Mouse (Mus musculus) MEL (cell line): ENCODE results near the gene Clock. TPM values are rescaled to one million over a fixed set of nuclear protein-coding genes. Genes with fewer than 3 reads are reported as not detected.

Experiments
- DNase-seq: peaks from one replicate; pipeline ENCODE4 v3.0.0; 2011; ENCODE audit warnings: low read depth, low spot score
- H3K27ac ChIP-seq: 2 replicates; pipeline ENCODE4 v1.5.1; 2012; ENCODE audit warnings: low read depth, mild to moderate bottlenecking, control low read depth, low read length, moderate library complexity; ENCODE audit not compliant: control insufficient read depth
- H3K27me3 ChIP-seq, 2 experiments: fragments of 150-350 bp in 1 of 2; sonication (generic) in 1 of 2; 2 replicates each; pipeline ENCODE4 v1.6.1; 2012; ENCODE audit warnings: low read length in 2 of 2, mild to moderate bottlenecking in 2 of 2, improper control_type of control experiment in 1 of 2, moderate library complexity in 1 of 2; ENCODE audit not compliant: insufficient read depth in 2 of 2, control insufficient read depth in 1 of 2
- H3K36me3 ChIP-seq, 2 experiments: 2 replicates each; pipeline ENCODE4 v1.6.1; 2012 to 2014; ENCODE audit warnings: low read length in 2 of 2, improper control_type of control experiment in 1 of 2, inconsistent platforms in 1 of 2, mild to moderate bottlenecking in 1 of 2; ENCODE audit not compliant: insufficient read depth in 2 of 2, control insufficient read depth in 1 of 2
- H3K4me1 ChIP-seq, 2 experiments: fragments of 150-350 bp in 1 of 2; sonication (generic) in 1 of 2; 2 replicates each; pipeline ENCODE4 v1.6.1; 2012; ENCODE audit warnings: low read length in 2 of 2, improper control_type of control experiment in 1 of 2, mild to moderate bottlenecking in 1 of 2; ENCODE audit not compliant: insufficient read depth in 2 of 2, control insufficient read depth in 1 of 2
- H3K4me3 ChIP-seq, 2 experiments: fragments of 150-350 bp in 1 of 2; sonication (generic) in 1 of 2; 2 replicates each; pipeline ENCODE4 v1.5.1; 2012; ENCODE audit warnings: low read depth in 2 of 2, low read length in 2 of 2, mild to moderate bottlenecking in 2 of 2, moderate library complexity in 2 of 2, control low read depth in 1 of 2, improper control_type of control experiment in 1 of 2; ENCODE audit not compliant: control insufficient read depth in 1 of 2, insufficient read depth in 1 of 2
- H3K79me2 ChIP-seq: 2 replicates; pipeline ENCODE4 v1.6.1; 2012; ENCODE audit warnings: mild to moderate bottlenecking, low read length, moderate library complexity; ENCODE audit not compliant: control insufficient read depth, poor library complexity, insufficient read depth
- H3K9ac ChIP-seq: 2 replicates; pipeline ENCODE4 v1.6.1; 2012; ENCODE audit warnings: low read depth, mild to moderate bottlenecking, control low read depth, low read length, moderate library complexity; ENCODE audit not compliant: control insufficient read depth, poor library complexity, severe bottlenecking
- H3K9me3 ChIP-seq: fragments of 150-350 bp; sonication (generic); replicated peaks from 2 replicates; pipeline ENCODE4 v1.6.1; 2012; ENCODE audit warnings: mild to moderate bottlenecking, low read length, improper control_type of control experiment, moderate library complexity; ENCODE audit not compliant: insufficient read depth
- E2F4 ChIP-seq: IDR thresholded peaks from 2 replicates; pipeline ENCODE4 v1.6.1; 2011; ENCODE audit warnings: low read depth, low read length, improper control_type of control experiment, borderline replicate concordance
- ELF1 ChIP-seq: IDR thresholded peaks from 2 replicates; pipeline ENCODE4 v1.6.1; 2014; ENCODE audit warnings: low read depth, mild to moderate bottlenecking, inconsistent platforms, low read length, improper control_type of control experiment, moderate library complexity
- EP300 ChIP-seq, 2 experiments: IDR thresholded peaks; 2 replicates each; pipeline ENCODE4 v1.6.1; 2011; ENCODE audit warnings: improper control_type of control experiment in 2 of 2, low read length in 2 of 2, low read depth in 1 of 2, mild to moderate bottlenecking in 1 of 2
- ETS1 ChIP-seq: IDR thresholded peaks from 2 replicates; pipeline ENCODE4 v1.6.1; 2012; ENCODE audit warnings: low read depth, mild to moderate bottlenecking, inconsistent platforms, low read length, improper control_type of control experiment, moderate library complexity
- GATA1 ChIP-seq: IDR thresholded peaks from 2 replicates; pipeline ENCODE4 v1.6.1; 2011; ENCODE audit warnings: low read depth, low read length, improper control_type of control experiment
- HCFC1 ChIP-seq: IDR thresholded peaks from 2 replicates; pipeline ENCODE4 v1.6.1; 2012; ENCODE audit warnings: low read depth, mild to moderate bottlenecking, inconsistent platforms, low read length, improper control_type of control experiment, moderate library complexity
- KAT2A ChIP-seq: conservative IDR thresholded peaks from 2 replicates; pipeline ENCODE4 v1.6.1; 2012; ENCODE audit warnings: low read depth, low read length, improper control_type of control experiment, inconsistent platforms
- MAX ChIP-seq: IDR thresholded peaks from 2 replicates; pipeline ENCODE4 v1.6.1; 2011; ENCODE audit warnings: low read length, improper control_type of control experiment
- MAZ ChIP-seq: IDR thresholded peaks from 2 replicates; pipeline ENCODE4 v1.6.1; 2012; ENCODE audit warnings: low read depth, mild to moderate bottlenecking, inconsistent platforms, low read length, improper control_type of control experiment
- MEF2A ChIP-seq: IDR thresholded peaks from 2 replicates; pipeline ENCODE4 v1.6.1; 2014; ENCODE audit warnings: low read depth, mild to moderate bottlenecking, inconsistent platforms, low read length, improper control_type of control experiment; ENCODE audit not compliant: poor library complexity, insufficient replicate concordance, severe bottlenecking; ENCODE audit errors: extremely low read depth
- MXI1 ChIP-seq: IDR thresholded peaks from 2 replicates; pipeline ENCODE4 v1.6.1; 2011; ENCODE audit warnings: mild to moderate bottlenecking, low read depth, low read length, improper control_type of control experiment
- MYB ChIP-seq: IDR thresholded peaks from 2 replicates; pipeline ENCODE4 v1.6.1; 2011; ENCODE audit warnings: mild to moderate bottlenecking, low read depth, low read length, improper control_type of control experiment
- NELFE ChIP-seq: IDR thresholded peaks from 2 replicates; pipeline ENCODE4 v1.6.1; 2011; ENCODE audit warnings: low read depth, low read length, improper control_type of control experiment
- NRF1 ChIP-seq: IDR thresholded peaks from 2 replicates; pipeline ENCODE4 v1.6.1; 2014; ENCODE audit warnings: low read depth, mild to moderate bottlenecking, inconsistent platforms, low read length, improper control_type of control experiment, moderate library complexity; ENCODE audit not compliant: poor library complexity, insufficient read depth, severe bottlenecking
- POLR2A ChIP-seq, 2 experiments: IDR thresholded peaks; 2 replicates each; pipeline ENCODE4 v1.6.1; 2011 to 2012; ENCODE audit warnings: low read length in 2 of 2, mild to moderate bottlenecking in 2 of 2, control low read depth in 1 of 2, improper control_type of control experiment in 1 of 2, low read depth in 1 of 2, moderate library complexity in 1 of 2; ENCODE audit not compliant: control insufficient read depth in 1 of 2, insufficient read depth in 1 of 2, poor library complexity in 1 of 2
- RCOR1 ChIP-seq: IDR thresholded peaks from 2 replicates; pipeline ENCODE4 v1.6.1; 2012; ENCODE audit warnings: low read depth, mild to moderate bottlenecking, inconsistent platforms, low read length, improper control_type of control experiment
- SIN3A ChIP-seq: IDR thresholded peaks from 2 replicates; pipeline ENCODE4 v1.6.1; 2012; ENCODE audit warnings: low read length, improper control_type of control experiment, inconsistent platforms
- TAL1 ChIP-seq: IDR thresholded peaks from 2 replicates; pipeline ENCODE4 v1.6.1; 2012; ENCODE audit warnings: mild to moderate bottlenecking, inconsistent platforms, low read length, moderate library complexity, mixed read lengths
- TBP ChIP-seq: IDR thresholded peaks from 2 replicates; pipeline ENCODE4 v1.8.0; 2011; ENCODE audit warnings: low read depth, low read length, improper control_type of control experiment
- TCF12 ChIP-seq: IDR thresholded peaks from 2 replicates; pipeline ENCODE4 v1.6.1; 2014; ENCODE audit warnings: low read depth, mild to moderate bottlenecking, inconsistent platforms, low read length, improper control_type of control experiment, moderate library complexity
- USF1 ChIP-seq: IDR thresholded peaks from 2 replicates; pipeline ENCODE4 v1.6.1; 2014; ENCODE audit warnings: low read depth, mild to moderate bottlenecking, inconsistent platforms, low read length, improper control_type of control experiment, moderate library complexity
- USF2 ChIP-seq, 2 experiments: IDR thresholded peaks; 2 replicates each; pipeline ENCODE4 v1.6.1; 2011 to 2012; ENCODE audit warnings: improper control_type of control experiment in 2 of 2, low read length in 2 of 2, borderline replicate concordance in 1 of 2, inconsistent platforms in 1 of 2, low read depth in 1 of 2, mild to moderate bottlenecking in 1 of 2; ENCODE audit not compliant: insufficient read depth in 1 of 2
- ZKSCAN1 ChIP-seq: IDR thresholded peaks from 2 replicates; pipeline ENCODE4 v1.6.1; 2012; ENCODE audit warnings: low read depth, mild to moderate bottlenecking, inconsistent platforms, low read length, improper control_type of control experiment, moderate library complexity
- ZMIZ1 ChIP-seq: IDR thresholded peaks from 2 replicates; pipeline ENCODE4 v1.6.1; 2012; ENCODE audit warnings: low read depth, mild to moderate bottlenecking, inconsistent platforms, low read length, improper control_type of control experiment, moderate library complexity
- polyA plus RNA-seq, 2 experiments: library from polyadenylated mRNA; stranded (reverse) in 1 of 2; unstranded in 1 of 2; fragments of >175 nt in 1 of 2; fragments of >200 nt in 1 of 2; gene quantifications; 2 replicates each; pipeline versions ENCODE4 v1.2.1 to v1.2.4; 2012; ENCODE audit warnings: low replicate concordance in 2 of 2, low read depth in 1 of 2; ENCODE audit not compliant: insufficient read length in 2 of 2, insufficient read depth in 1 of 2, missing spikeins in 1 of 2
- total RNA-seq: library from RNA; depleted of rRNA; stranded (reverse); fragments of 300-350 nt; gene quantifications from 2 replicates; pipeline ENCODE4 v1.2.3, GENCODE M21; 2012

The Clock gene
- total and polyA plus RNA-seq, 3 experiments: 4.1 to 77.5 (median 6.3) TPM

GRCm38 (mm10) chr5:76203171-76203570 is 101.4 kb downstream of the Clock start:
- DNase-seq: no peak
- peaks cover 1% of the 10 kb centered on the region; the same call in 1 of the 2 replicates for H3K79me2 ChIP-seq
- no peak overlapping the region for H3K27ac ChIP-seq
- no peak for TF ChIP-seq NELFE
- no peak for TF ChIP-seq RCOR1
- TF ChIP-seq NRF1: no peak
- no peak for TF ChIP-seq GATA1
- no peak for TF ChIP-seq ZMIZ1
- no peak for TF ChIP-seq ETS1
- no peak for TF ChIP-seq USF1
- H3K4me1 ChIP-seq: no peaks in the 10 kb centered on the region
- no peak overlapping the region for H3K4me3 ChIP-seq
- peaks cover 0 to 35% of the 10 kb centered on the region in 2 experiments; a peak in 2 of 4 replicates for H3K36me3 ChIP-seq
- no peaks in the 10 kb centered on the region for H3K27me3 ChIP-seq
- H3K9ac ChIP-seq: no peak overlapping the region
- H3K9me3 ChIP-seq: no peaks in the 10 kb centered on the region

GRCm38 (mm10) chr5:76199346-76199745 is 105.2 kb downstream of the Clock start:
- H3K36me3 ChIP-seq: peaks cover 11 to 24% of the 10 kb centered on the region in 2 experiments
- H3K79me2 ChIP-seq: peaks cover 12% of the 10 kb centered on the region; the same call in 1 of the 2 replicates
- H3K27me3 ChIP-seq: no peaks in the 10 kb centered on the region
- no peak for TF ChIP-seq POLR2A (IDR thresholded peaks at IDR 0.05; ENCODE audit: control insufficient read depth in 1 of 2, insufficient read depth in 1 of 2, low read depth in 1 of 2, low read length in 2 of 2, poor library complexity in 1 of 2)
- no peak for TF ChIP-seq E2F4
- TF ChIP-seq KAT2A: no peak
- TF ChIP-seq MAZ: no peak
- TF ChIP-seq MYB: no peak
- TF ChIP-seq NELFE: no peak
- TF ChIP-seq USF2 (IDR thresholded peaks at IDR 0.05; ENCODE audit: borderline replicate concordance in 1 of 2, insufficient read depth in 1 of 2, low read depth in 1 of 2, low read length in 2 of 2): no peak
- no peak for TF ChIP-seq ZMIZ1
- TF ChIP-seq TCF12: no peak
- no peak overlapping the region for H3K27ac ChIP-seq
- H3K4me1 ChIP-seq: peaks cover 5 to 8% of the 10 kb centered on the region in 2 experiments
- DNase-seq: no peak
- no peaks in the 10 kb centered on the region for H3K9me3 ChIP-seq
- H3K9ac ChIP-seq: no peak overlapping the region
- no peak overlapping the region for H3K4me3 ChIP-seq

GRCm38 (mm10) chr5:76194377-76194945 is 110.1 kb downstream of the Clock start:
- Histone ChIP-seq H3K27me3 (no peaks in the 10 kb centered on the region), H3K36me3 (peaks cover 8 to 50% of the 10 kb centered on the region in 2 experiments), H3K9ac (no peak overlapping the region), H3K9me3 (no peaks in the 10 kb centered on the region), H3K4me3 (peak overlapping the region in 1 of 2 experiments; percentile 11; a peak in 1 of 4 replicates), H3K27ac (peak overlapping the region; percentile 40), H3K4me1 (peaks cover 18 to 34% of the 10 kb centered on the region in 2 experiments), H3K79me2 (peaks cover 23% of the 10 kb centered on the region)
- DNase-seq: peak; percentile 66
- TF ChIP-seq TBP (no peak), ZMIZ1 (no peak), MAZ (no peak), SIN3A (no peak), MXI1 (no peak), USF2 (IDR thresholded peaks at IDR 0.05; ENCODE audit: borderline replicate concordance in 1 of 2, insufficient read depth in 1 of 2, low read depth in 1 of 2, low read length in 2 of 2) (no peak), TAL1 (peak; percentile 23), ELF1 (no peak), MEF2A (peak; percentile 99), MYB (no peak), HCFC1 (no peak), MAX (no peak), NRF1 (no peak), ZKSCAN1 (no peak), EP300 (IDR thresholded peaks at IDR 0.05; ENCODE audit: low read depth in 1 of 2, low read length in 2 of 2) (peak; percentile 78 to 80)
